Mouse (Mus musculus) cerebellum, adult 2 months (tissue): Measurements from ENCODE around the gene Lexm. TPM values are rescaled to one million over a fixed set of nuclear protein-coding genes. Genes with fewer than 3 reads are reported as not detected.

ENCODE experiments used
- DNase-seq, 2 experiments: peaks; one replicate each; pipeline ENCODE4 v3.0.0; 2021
- H3K27ac ChIP-seq: fragments of 200-500 bp; 2 replicates; pipeline ENCODE4 v1.5.1; 2012; ENCODE audit warnings: low read length, control low read depth, inconsistent platforms; ENCODE audit not compliant: insufficient read depth
- H3K27me3 ChIP-seq: fragments of 200-500 bp; 2 replicates; pipeline ENCODE4 v1.6.1; 2012; ENCODE audit warnings: inconsistent platforms, mild to moderate bottlenecking, low read length, moderate library complexity; ENCODE audit not compliant: control insufficient read depth, insufficient read depth
- H3K4me1 ChIP-seq: fragments of 200-500 bp; 2 replicates; pipeline ENCODE4 v1.6.1; 2011; ENCODE audit warnings: low read length; ENCODE audit not compliant: control insufficient read depth, insufficient read depth
- H3K4me3 ChIP-seq: fragments of 200-500 bp; replicated peaks from 2 replicates; pipeline ENCODE3; 2011; ENCODE audit warnings: mild to moderate bottlenecking, low read depth, low read length, control low read depth; ENCODE audit not compliant: insufficient read depth
- CTCF ChIP-seq: fragments of 200-500 bp; IDR thresholded peaks from 2 replicates; pipeline ENCODE4 v1.5.1; 2011; ENCODE audit warnings: low read depth, mild to moderate bottlenecking, control low read depth, low read length, moderate library complexity, borderline replicate concordance; ENCODE audit not compliant: insufficient read depth
- POLR2A ChIP-seq: fragments of 200-500 bp; IDR thresholded peaks from 2 replicates; pipeline ENCODE4 v1.6.1; 2011; ENCODE audit warnings: low read length, control low read depth, borderline replicate concordance; ENCODE audit not compliant: insufficient read depth
- WGBS: fragments of 180-500 bp; shearing (Covaris S2); methylation state at CpG from one replicate; pipeline ENCODE4 v1.1.7; 2018; 5-methylcytosine and 5-hydroxymethylcytosine counted together
- polyA plus RNA-seq: library from polyadenylated mRNA; depleted of rRNA; stranded (reverse); fragments of >200 nt; gene quantifications from 2 replicates; pipeline ENCODE4 v1.2.3, GENCODE M21; 2012; rRNA removed

Gene Lexm
- polyA plus RNA-seq, 1 experiment = 0.15 TPM

DNA sequence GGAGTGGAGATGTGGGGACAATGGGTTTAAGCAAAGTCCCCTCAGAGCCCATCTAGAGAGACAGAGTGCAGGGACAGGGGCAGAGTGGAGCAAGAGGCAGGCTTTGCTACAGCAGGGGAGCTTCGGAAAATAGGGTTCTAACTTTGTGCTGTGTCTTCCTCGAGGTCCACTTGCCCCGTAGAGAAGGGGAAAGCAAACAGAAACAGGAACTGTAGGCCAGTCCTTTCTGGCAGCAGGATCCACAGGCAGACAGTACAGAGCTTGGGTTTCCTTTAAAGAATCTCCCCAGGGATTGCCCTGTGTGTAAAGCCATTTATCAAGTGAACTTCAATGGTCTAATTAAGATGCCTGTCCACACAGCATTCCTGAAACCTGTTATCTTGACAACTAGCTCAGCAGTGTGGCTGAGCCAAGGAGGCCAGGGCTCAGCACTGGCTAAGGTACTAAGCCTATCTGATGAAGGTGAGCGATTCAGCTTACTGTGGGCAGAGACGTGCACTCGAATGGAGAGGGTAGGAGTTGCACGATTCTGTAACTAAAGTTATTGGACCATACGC, 71.1 kb downstream of the Lexm start:
- WGBS = 66% methylated on average over 8 of the region's 8 CpGs
- Histone ChIP-seq H3K27me3 (no peaks in the 10 kb centered on the region), H3K4me1 (no peaks in the 10 kb centered on the region), H3K27ac (no peak overlapping the region), H3K4me3 (no peak overlapping the region)
- no peak for DNase-seq
- no peak for TF ChIP-seq CTCF
- no peak for TF ChIP-seq POLR2A

DNA sequence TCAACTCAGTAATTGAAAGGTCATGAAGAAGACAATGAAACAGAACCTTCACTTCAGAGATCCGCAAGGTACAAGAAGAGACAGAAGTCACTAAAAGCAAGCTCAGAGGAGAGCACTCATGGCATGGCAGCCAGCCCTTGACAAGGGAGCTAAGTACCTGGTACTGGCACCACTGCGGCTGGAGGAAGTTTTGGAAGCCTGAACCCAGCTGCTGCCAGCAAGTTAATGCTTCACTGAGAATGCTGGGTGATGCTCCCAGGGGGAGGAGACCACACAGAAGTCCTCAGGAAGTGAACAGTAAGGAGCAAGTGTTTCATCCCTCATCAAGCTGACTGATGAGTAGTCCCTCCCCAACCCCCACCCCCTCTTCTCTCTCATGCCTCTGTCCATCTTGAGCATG, 74.8 kb downstream of the Lexm start:
- TF ChIP-seq CTCF (no peak), POLR2A (no peak)
- Histone ChIP-seq H3K4me1 (no peaks in the 10 kb centered on the region), H3K27ac (no peak overlapping the region), H3K4me3 (no peak overlapping the region), H3K27me3 (no peaks in the 10 kb centered on the region)
- DNase-seq = no peak
- WGBS = 56% methylated on average over 2 of the region's 2 CpGs

DNA sequence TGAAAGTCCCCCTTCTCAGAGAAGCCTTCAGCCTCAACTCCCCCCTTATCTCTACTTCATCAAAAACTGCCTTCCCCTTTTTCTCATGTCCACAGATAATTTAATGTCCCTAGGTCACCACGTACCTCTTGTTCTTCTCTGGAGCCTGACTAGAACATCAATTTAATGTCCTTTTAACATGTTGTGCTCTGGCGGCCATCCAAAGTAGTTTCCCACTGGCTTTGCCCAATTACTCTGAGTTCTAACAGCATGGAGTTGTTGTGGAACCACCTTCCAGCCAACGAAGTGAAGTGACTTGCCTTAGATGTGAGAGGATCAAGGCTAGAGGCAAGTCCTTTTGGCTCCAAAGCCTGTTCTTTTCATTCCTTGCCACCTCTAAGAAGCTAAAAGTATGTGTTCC, 75.5 kb downstream of the Lexm start:
- WGBS = 30% methylated on average over 3 of the region's 3 CpGs
- Histone ChIP-seq H3K27ac (no peak overlapping the region), H3K4me3 (no peak overlapping the region), H3K4me1 (no peaks in the 10 kb centered on the region), H3K27me3 (no peaks in the 10 kb centered on the region)
- no peak for DNase-seq
- TF ChIP-seq POLR2A (no peak), CTCF (no peak)

Other genes starting within 250 kb of the Lexm start
- gene Pcsk9, start 152.9 kb downstream of the Lexm start, polyA plus RNA-seq = 0.33 and 0.34 TPM in 2 replicates
- 0.03 and 0.10 TPM in 2 replicates for gene Bsnd, start 125.0 kb downstream of the Lexm start, polyA plus RNA-seq
- gene Dhcr24, start 56.2 kb downstream of the Lexm start, polyA plus RNA-seq = 76.3 and 86.4 TPM in 2 replicates
- gene Ttc22, start 5.2 kb upstream of the Lexm start, polyA plus RNA-seq = 0.26 and 0.74 TPM in 2 replicates
- gene Pars2, start 33.8 kb upstream of the Lexm start, polyA plus RNA-seq = 7.7 and 9.3 TPM in 2 replicates
- gene Ttc4, start 61.7 kb upstream of the Lexm start, polyA plus RNA-seq = 127 and 137 TPM in 2 replicates
- 3.2 and 3.8 TPM in 2 replicates for gene Mroh7, start 113.7 kb upstream of the Lexm start, polyA plus RNA-seq
- gene Fam151a, start 116.6 kb upstream of the Lexm start, polyA plus RNA-seq = not detected in 2 replicates
- 32.5 and 32.7 TPM in 2 replicates for gene Acot11, start 187.8 kb upstream of the Lexm start, polyA plus RNA-seq